Mouse (Mus musculus) erythroblast, adult 5-6 weeks (primary cell): ENCODE measurements around the gene Emilin2. TPM values are rescaled to one million over a fixed set of nuclear protein-coding genes. Genes with fewer than 3 reads are reported as not detected.

Experiments
- ATAC-seq: replicated peaks from 2 replicates; pipeline ENCODE4 v1.8.0; 2016; ENCODE audit warnings: moderate number of reproducible peaks, mild to moderate bottlenecking, moderate TSS enrichment, inconsistent platforms; ENCODE audit not compliant: poor library complexity, low FRiP score, severe bottlenecking
- total RNA-seq, 2 experiments: library from RNA; stranded (forward) in 1 of 2; stranded (reverse) in 1 of 2; fragments of 150-400 nt in 1 of 2; fragments of 200-764, 138-1000 nt in 1 of 2; gene quantifications; 2 replicates each; pipeline versions ENCODE4 v1.2.3 to v1.2.4; 2015 to 2017; ENCODE audit warnings: low replicate concordance in 2 of 2

Gene Emilin2
- total RNA-seq, 2 experiments from 2014 or later: 100 to 129 TPM

DNA sequence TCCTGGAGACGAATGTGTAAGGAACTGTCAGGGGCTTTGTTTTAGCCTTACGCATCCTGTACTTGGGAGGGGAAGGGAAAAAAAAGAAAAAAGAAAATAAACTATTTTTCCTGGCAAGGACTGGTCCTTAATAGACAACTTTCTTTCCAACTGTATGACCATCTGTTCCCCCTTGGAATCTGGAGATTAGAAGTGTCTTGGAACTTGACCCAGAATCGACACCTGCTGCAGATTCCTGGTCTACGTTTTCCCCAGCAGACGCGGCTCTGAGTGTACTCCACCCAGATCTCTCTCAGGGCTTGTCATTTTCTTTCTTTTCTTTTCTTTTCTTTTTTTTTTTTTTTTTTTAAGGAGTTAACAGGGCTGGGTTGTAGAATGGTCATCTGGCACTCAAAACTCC lies 8.3 kb downstream of the Emilin2 start:
- no peak for ATAC-seq

- no peak for ATAC-seq
Observed at GRCm38 (mm10) chr17:71301413-71301812, 10.4 kb downstream of the Emilin2 start.

DNA sequence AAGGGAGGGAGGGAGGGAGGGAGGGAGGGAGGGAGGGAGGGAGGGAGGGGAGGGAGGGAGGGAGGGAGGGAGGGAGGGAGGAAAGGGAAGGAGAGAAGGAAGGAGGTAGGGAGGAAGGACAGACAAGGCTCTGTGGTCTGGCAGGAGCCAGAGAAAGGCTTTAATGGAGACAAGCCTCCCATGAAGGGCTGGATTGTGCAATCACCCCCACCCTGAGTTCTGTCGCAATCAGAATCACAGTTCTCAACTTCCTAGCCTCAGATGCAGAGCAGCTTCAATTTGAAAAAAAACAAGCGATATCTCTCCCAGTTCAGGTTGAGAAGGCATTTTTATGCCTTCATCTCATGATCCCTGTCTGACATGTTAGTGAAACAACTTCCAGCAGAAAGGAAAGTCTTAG lies 11.4 kb downstream of the Emilin2 start:
- ATAC-seq: no peak

DNA sequence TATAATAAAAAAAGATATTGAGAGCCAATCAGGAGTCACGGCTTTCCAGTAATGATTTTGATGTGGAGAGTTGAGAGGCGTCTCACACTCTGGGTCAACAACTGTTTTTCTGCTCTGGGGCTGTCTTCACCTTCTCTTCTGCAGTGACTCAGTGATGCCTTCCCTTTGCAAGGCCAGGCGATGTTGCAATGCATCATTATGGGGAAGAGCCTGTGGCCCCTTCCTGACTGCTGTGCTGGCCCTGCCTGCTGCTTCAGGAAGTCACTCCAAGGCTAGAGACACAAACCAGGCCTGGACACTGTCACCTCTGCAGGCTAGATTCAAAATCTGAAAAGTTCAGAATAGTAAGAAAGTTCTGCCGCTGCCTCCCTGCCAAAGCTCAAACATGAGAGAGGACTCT lies 11.9 kb downstream of the Emilin2 start:
- no peak for ATAC-seq

GRCm38 (mm10) chr17:71294570-71294969 lies 17.2 kb downstream of the Emilin2 start:
- no peak for ATAC-seq

DNA sequence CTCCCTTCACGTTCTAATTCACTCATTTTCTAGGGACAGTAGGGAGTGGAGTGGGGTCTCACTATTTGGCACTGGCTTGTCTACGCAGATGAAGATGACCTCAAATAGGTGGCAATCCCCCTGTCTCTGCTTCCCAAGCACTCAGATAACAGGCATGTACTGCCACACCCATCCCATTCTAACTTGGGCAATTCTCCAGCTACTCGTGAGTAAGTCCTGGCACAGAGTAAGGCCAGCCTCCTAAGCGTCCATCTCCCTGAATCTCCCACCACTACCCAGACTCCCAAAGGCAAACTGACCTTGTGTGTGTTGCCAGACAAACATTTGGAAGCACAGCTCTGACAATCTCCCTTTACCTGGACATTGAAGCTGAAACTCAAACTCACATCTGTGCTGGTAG lies 18.9 kb downstream of the Emilin2 start:
- ATAC-seq: peak; percentile 69

- ATAC-seq: no peak
Observed at GRCm38 (mm10) chr17:71291897-71292420, 19.8 kb downstream of the Emilin2 start.

GRCm38 (mm10) chr17:71290486-71291410 lies 21.0 kb downstream of the Emilin2 start:
- peak; percentile 47 for ATAC-seq

- ATAC-seq: peak; percentile 22; the same call in 1 of the 2 replicates
Observed at GRCm38 (mm10) chr17:71289572-71290176, 22.1 kb downstream of the Emilin2 start.

- no peak for ATAC-seq
Observed at GRCm38 (mm10) chr17:71288808-71289548, 22.8 kb downstream of the Emilin2 start.

- no peak for ATAC-seq
Observed at GRCm38 (mm10) chr17:71288145-71288758, 23.5 kb downstream of the Emilin2 start.

DNA sequence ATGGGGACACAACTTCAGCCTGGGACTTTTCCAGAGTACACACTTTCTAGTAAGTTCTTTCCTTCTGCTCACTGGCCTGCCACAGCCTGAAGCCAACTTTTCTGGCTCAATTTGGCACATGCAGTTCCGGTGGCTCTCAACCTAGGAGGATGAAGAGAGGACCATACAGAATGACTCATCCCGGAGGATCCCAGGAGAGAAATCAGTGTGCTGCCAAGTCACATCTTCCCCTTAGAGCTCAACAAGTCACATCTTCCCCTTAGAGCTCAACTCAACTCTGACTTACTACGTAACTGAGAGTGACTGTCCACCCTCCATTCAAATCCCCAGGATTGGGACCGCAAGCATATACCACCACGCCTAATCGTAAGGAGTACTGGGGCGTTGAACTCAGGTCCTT lies 24.2 kb downstream of the Emilin2 start:
- ATAC-seq: no peak

- ATAC-seq: peak; percentile 80
Observed at GRCm38 (mm10) chr17:71285929-71286328, 25.8 kb downstream of the Emilin2 start.

GRCm38 (mm10) chr17:71284890-71285289 lies 26.9 kb downstream of the Emilin2 start:
- ATAC-seq: peak; percentile 66

DNA sequence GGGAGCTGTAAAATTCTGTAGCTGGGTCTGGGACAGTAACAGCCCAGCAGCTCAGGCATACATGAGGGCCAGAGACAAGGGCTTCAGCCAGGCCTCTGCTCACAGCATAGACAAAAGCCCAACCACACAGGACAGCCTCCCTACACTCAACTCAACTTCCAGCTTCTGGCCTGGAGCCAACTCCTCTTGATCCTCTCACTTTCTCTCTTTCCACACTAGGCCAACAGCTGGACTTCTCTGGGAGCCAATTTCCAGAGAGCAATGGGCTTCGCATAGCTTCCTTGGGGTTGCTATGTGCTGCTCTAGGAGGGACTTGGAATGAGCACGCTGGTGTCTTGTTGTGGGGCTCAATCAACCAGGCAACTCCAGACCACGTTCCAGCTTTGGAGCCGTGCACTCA lies 28.5 kb downstream of the Emilin2 start:
- no peak for ATAC-seq

DNA sequence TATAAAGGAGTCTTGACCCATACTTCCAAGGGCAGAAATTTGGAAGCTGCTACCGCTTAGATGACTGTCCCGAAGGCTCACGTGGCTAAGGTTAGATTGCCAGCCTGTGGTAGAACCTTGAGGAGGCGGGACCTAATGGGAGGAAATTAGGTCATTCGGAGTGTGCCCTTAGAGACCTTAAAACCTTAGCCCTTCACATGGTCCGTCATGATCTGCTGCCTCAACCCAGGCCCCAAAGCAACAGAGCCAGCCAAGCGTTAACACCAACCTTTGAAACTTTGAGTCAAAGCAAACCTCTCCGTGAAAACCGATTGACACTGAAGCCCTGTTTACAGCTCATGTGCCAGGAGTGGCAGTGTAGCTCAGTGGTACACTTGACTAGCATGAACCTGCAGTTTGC lies 29.1 kb downstream of the Emilin2 start:
- no peak for ATAC-seq

GRCm38 (mm10) chr17:71277701-71278491 lies 33.9 kb downstream of the Emilin2 start:
- no peak for ATAC-seq

- peak; percentile 84 for ATAC-seq
Observed at GRCm38 (mm10) chr17:71276771-71277170, 35.0 kb downstream of the Emilin2 start.

- no peak for ATAC-seq
Observed at GRCm38 (mm10) chr17:71273901-71274300, 37.9 kb downstream of the Emilin2 start.
